ENCODE assay signal across 2 mouse cellular contexts in the genomic region with DNA sequence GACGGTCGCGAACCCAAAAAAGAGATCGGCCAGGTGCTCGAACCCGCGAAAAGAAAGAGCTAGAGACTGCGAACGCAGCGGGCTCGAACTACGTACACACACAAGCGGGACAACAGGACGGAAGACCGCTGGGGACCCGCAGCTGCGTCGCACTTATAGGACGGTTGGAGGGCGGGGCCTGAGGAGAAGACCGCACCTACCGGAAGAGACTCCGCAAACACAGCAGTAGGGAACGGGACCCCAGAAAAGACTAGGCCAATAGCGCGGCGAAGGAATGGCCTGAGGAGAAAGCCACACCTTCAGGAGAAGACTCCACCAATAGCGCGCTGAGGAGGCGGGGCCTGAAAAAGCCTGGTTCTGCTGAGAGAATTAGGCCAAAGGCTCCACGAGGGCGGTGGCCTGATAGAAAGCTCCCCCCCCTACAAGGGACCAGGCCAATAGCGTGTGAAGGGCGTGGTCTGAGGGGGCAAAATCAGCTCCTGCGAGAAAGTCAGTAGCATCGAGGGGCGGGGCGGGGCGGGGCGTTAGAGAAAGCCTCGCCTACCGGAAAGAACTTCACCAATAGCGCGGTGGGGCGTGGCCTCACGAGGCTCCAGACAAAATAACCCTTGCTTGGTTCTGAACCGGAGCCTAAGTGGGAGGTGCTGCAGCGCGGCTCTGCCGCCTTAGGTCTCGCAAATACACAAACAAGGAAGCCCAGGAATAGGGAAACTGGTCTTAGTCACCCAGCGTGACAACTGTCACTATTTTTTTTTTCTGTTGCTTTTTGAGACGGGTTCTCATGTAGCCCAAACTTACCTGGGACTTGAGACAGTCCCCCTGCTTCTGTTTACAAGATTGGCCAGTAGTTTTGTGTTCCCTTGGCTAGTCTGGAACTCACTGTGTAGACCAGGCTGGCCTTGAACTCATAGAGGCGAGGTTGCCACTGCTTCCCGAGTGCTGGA.
TF ChIP-seq lines count a peak whose summit lies in the region.

Gene Arrdc2 (minus strand): TSS at position 313 of the 944 bp plus-strand sequence.

TF ChIP-seq in C2C12, 6 proteins besides CTCF, POLR2A, EP300 and RAD21 (continued from another document):
- TF ChIP-seq MYOD1 (IDR thresholded peaks at IDR 0.05; ENCODE audit: control insufficient read depth, insufficient read length, low read depth) (no peak), MAX (IDR thresholded peaks at IDR 0.05) (no peak)

TF ChIP-seq in myocyte, 11 proteins besides CTCF, POLR2A, EP300 and RAD21 (continued from another document):
- TF ChIP-seq SRF (IDR thresholded peaks at IDR 0.05; ENCODE audit: control insufficient read depth, insufficient read length, low read depth) = peak; percentile 55
- TF ChIP-seq POLR2AphosphoS2 (IDR thresholded peaks at IDR 0.05; ENCODE audit: insufficient read length, low read depth) = peak; percentile 99
- no peak for TF ChIP-seq TCF12 (IDR thresholded peaks at IDR 0.05; ENCODE audit: insufficient read depth, poor library complexity, severe bottlenecking)
- TF ChIP-seq MYOD1 (IDR thresholded peaks at IDR 0.05; ENCODE audit: control insufficient read depth in 1 of 3, insufficient read length in 2 of 3, low read depth in 2 of 3) = peak in 1 of 3 experiments; percentile 52
- TF ChIP-seq E2F4 (IDR thresholded peaks at IDR 0.05; ENCODE audit: insufficient read depth) = no peak
- TF ChIP-seq MYOG (IDR thresholded peaks at IDR 0.05; ENCODE audit: control insufficient read depth in 1 of 3, insufficient read depth in 1 of 3, insufficient read length in 2 of 3, low read depth in 2 of 3) = peak in 1 of 3 experiments; percentile 73
TF ChIP-seq in myocyte: peak in this region for 4.
